Mouse (Mus musculus): ENCODE measurements at regions not wholly inside any gene's neighbourhood (a gene's known extent, or its start where the extent isn't known, plus 50 kb on each side); places are given as distances from the start of the nearest gene placed in this dataset.

DNA sequence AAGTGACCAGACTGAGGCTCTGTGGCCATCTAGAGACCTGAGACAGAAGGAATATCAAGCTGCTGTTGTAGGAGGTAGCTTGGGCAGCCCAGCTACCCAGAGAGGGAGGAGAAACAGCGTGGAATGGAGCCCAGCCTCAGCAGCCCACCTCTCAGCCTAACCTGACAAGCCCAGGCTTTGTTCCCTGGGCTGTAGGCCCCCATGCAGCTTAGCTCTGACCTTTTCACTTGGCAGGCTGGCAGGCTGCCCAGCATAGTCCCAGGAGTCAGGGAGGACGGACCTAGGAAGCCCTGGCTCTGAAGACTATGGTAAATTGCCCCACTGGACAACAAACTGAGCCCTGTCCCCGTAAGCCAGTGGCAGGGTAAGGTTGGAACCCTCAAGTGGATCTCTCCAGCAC, 141.8 kb upstream of the Csf3r start:
- peak; percentile 79 for DNase-seq

DNA sequence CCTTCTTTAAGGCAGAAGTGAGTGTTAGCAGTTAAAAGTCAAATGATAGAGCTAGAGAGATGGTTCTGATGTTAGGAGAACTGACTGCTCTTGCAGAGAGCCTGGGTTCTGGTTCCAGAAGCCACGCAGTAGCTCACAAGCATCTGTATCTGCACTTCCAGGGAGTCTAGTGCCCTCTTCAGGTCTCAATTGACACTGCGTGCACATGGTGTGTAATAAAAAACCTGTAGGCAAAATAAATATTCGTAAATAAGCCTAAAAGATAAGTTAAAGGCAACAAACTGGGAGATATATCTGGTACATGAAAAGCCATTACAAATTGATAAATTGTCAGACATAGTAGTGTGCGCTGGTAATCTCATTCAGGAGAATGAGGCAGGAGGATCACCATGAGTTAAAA, 133.8 kb upstream of the Csf3r start:
- DNase-seq, result no peak

DNA sequence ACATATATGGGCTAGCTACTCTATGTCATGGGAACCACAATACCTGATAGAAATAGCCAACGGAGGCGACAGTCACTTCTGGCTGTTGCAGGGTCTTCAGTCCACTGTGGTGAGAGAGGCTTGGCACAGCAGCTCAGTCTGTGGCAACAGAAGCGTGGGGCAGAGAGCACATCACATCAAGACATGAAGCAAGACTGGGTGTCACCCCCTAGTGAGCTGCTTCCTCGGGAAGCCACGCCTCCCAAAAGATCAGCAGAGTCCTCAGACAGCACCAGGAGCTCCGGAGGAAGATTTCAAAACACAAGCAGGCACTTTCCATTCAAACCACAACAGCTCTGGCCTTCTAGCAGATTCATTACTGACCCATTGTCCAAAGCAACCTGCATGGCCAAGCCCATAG, 131.2 kb upstream of the Csf3r start:
- DNase-seq, result no peak

DNA sequence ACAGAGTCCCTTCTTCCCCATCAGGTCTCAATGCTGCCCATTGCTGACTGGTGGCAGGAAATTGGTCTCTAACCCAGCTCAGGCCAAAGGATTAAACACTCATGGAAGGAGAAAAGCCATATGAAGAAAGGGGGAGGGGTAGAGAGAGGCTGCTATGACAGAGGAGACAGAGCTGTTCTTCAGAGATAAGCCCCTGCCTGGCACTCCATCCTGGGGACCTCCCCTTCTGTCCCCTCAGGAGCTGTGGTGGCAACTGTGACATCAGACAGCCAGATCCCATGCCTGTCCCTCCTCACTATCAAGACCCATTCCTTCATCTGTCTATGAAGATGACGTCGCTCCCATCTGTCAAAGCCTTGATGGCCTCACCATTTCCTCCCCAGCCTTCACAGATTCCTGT, 126.6 kb upstream of the Csf3r start:
- DNase-seq, result no peak

DNA sequence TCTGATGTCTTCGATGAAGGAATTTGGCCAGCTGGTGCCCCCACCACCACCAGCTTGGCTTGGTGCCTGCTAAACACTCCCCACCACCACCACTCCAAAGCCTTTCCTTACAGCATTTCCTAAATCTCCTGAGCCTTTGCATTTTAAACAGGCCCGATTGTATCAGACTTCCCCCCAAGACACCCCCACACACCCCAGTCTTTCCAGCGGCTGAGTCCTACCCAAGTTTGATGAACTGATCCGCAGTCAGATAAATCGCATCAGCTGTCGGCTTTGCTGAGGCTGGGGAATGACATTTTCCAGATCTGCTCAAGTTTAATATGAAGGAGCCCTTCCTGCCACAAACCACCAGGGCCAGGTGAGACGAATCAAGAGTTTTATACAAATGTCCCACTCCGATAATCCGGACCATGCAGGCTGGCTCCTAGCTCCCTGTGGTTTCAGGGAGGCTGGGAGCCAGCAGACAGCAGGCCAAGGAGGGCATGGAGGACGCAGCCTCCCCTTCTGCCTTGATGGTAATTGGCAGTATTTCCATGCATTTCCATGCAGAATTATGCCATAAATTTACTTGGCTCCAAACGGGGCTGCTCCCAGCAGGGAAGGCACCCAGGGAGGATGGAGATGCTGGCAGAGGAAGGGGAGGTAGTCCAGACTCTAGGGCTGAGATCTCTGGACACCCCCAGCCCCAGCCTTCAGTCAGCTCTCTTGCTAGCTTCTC, 125.6 kb upstream of the Csf3r start:
- no peak for DNase-seq

DNA sequence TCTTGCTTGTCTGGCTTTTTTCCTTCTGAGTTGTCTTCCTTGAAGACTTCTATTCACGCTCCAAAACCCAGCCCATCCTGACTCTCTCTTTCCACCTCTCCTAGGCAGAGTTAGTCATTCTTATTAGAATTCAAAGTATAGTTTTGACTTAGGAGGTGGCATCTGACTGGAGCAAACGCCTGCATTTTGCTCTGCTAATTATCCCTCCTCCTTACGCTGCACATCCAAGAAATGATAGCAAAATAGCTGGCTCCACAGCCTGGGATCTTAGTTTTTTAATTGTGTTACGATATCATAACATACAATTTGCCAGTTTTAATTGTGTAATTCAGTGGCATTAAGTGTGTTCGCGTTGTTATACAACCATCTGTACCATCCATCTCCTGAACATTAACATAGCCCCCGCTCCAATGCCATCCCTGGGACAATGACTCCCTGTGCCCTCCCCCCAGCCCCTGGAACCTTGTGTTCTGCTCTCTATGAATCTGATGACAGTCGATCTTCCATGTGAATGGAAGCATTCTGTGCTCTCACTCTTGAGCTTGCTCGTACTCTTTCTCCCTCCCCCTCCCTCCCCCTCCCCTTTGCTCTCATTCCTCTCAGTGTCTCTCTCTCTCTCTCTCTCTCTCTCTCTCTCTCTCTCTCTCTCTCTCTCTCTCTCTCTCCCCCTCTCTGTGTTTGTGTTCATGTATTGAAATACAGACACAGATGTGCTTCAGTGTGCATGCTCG, 122.6 kb upstream of the Csf3r start:
- DNase-seq, result no peak

DNA sequence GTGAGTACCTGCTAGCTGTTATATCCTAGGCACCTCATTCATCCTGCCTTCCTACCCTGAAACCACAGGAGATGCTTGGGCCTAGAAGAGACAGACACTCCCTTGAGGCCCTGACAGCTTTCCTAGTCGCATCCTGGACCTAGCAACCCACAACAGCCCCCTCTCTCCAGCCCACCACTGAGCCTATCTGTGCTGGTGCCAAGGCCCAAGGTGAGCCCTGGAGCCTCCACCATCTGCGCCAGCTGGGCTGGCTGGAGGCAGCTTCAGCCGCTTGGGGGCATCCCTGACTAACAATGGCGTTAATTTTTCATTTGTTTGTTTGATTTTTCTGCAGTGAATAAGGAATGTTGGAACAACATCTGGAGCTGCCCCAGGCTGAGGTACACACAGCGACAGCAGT, 118.1 kb upstream of the Csf3r start:
- DNase-seq, result no peak

DNA sequence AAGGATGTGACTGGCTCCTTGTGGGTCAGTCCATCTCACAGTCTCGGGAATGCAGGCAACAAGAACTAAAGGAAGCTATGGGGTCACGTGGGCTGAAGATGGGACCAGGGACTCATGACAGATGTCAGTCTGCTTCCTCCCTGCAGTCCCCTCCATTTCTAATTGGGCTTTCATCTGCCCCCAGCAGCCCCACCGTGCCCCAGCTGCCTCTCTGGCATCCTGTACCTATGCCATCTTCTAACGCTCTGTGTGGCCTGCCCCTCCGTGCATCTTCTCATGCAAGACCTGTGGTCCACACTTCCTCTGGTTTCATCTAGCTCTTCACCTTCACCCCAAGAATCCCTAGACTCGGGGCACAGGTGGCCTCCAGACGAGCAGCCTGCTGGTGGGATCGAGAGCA, 115.4 kb upstream of the Csf3r start:
- no peak for DNase-seq

DNA sequence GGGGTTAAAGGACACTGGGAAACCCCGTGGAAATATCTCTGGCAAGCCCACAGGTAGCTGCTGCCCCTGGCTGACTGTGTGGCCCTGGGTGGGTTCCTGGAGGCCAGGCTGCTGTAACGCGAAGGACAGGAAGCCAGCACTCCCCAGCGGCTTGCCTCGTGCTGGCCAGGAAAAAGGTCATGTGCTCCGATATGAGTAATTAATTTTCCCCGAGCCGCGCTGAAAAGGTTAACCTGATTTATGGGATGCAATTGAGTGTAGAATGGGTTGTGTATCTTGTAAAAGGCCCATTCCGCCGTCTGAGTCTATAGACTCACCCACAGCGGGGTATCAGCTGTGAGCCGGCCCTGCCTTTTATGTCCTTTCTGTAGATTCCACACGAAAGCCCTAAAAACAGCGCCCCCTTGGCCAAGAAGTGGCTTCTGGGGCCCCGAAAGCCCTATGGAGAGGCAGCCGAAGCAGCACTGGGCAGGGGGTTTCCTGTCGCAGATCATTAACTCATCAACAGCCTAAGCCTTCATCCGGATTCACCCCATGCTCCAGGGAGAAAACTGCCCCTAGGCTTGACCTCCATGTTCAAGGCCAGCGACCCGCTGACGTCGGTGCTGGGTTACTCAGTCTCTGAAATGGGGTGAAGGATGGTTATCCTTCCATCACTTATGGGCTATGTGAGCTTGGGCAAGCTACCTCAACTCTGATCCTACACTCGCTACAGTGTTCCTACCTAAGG, 112.6 kb upstream of the Csf3r start:
- DNase-seq, result peak; percentile 84

DNA sequence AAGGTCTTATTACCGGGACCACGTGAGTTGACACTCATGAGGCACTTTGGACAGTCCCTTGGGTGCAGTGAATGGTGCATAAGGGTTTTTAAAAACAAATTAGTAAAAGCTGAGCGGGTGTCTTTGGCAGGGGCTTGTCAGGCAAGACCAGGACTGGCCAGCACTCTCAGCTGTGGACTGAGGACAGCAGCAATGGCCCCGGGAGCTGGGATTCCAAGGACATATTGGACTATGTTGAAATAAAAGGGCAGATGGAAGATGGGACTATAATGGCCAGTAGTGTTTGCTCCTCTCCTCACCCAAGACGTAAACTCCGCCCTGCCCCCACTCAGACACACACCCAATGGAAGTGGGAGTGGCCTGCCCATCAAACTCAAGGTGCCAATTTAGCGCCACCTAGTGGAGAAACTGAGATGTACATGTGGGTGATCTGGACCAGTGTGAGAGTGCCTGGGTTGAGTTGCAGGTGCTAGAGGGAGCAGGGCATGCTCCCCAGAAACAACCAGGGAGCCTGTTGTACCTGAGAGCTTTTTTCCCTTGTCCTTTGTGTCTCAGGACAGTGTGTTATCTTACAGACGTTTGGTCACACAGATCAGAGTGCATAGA, 111.8 kb upstream of the Csf3r start:
- DNase-seq, result peak; percentile 90

DNA sequence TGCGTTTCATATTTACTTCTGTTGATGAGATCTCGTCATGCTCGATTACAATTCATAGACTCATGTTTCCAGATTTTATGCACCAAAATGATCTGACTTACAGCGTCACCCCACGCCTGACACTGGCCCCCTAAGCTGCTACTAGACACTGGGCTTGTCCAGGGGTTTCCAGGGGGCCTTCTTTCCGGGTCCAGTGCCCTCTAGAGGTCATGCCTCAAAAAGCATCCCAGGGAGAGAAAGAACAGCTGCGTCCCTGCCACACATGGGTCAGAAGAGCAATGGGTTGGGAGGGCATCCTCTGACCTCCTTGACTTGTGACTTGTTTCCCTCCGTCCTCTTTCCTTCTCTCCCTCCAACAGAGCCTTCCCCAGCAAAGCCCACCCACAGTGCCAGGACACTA, 109.2 kb upstream of the Csf3r start:
- DNase-seq, result no peak

DNA sequence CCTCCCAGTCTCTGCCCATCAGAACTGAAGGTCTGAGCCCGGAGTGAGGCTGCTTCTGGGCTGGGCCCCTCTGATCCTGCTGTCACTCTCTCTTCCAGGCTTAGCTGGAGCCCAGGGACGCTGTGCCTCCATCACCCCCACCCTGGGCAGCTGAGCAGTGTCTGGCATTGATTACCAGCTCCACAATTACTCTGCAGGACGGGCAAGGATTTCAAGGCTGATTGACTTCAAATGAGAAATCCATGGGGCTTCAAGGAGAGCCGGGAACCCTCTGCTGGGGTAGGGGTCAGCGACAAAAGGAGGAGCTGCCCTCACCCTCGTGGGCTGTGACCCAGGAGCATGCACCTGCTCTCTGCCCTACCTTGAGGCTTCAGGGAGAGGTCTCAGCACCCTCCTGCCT, 107.1 kb upstream of the Csf3r start:
- DNase-seq, result no peak

DNA sequence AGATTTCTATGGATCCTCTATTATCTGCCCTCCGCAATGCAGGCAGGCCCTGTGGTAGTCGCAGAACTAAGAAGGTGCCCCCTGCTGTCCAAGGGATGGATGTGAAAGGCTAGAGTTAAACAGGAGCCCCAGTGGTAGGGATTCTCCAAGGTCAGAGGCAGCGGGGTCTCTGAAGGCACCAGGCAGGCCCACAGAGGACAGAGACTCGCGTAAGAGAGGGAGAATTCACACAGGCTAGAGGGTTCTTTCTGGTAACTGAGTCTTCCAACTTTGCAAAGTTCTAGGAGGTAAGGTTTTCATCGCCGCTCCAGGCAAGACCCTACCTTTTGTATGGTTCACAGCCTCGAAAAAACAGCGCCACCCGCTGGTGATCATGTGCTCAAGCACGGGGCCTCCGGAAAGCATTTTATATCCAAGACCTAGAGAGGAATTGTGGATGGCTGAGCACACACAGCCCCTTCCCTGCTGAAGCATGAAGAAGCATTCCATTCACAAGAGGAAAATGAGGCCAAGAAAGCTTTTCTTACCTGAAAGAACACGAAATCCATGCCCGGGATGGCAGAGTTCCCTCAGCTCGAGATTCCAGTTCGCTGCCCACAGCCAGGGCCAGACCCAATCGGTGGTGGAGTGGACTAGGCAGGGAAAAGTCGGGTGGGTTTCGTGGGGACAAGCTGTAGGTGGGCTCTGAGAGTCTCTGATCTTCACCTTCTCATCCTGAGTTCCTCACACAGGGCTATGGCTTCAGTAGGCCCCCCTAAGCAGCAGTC, 102.6 kb upstream of the Csf3r start:
- DNase-seq, result peak; percentile 80

DNA sequence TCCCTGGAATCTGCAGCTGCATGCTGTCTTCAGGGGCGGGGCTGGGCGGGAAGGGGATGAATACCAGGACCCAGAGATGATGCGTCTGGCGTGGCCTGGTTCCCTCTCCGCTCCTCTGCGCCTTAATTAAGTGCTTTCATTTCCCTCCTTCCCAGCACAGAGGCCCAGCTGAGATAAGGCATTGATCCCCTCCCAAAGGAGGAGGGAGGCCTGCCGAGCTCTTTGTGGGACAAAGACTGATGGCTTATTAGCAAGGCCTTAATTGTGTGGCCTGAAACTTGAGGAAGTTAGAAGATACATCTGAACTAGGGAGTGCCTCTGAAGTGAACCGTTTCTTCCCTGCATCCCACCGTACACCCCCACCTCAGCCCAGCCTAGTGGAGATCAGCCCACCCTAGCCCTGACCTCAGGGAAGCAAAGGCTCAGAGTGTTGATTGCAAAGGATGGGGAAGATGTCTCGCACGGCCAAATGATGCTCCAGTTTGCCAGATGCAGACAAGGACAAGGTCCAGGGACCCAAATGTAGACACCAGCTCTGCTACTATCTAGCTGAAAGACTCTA, 102.0 kb upstream of the Csf3r start:
- no peak for DNase-seq

DNA sequence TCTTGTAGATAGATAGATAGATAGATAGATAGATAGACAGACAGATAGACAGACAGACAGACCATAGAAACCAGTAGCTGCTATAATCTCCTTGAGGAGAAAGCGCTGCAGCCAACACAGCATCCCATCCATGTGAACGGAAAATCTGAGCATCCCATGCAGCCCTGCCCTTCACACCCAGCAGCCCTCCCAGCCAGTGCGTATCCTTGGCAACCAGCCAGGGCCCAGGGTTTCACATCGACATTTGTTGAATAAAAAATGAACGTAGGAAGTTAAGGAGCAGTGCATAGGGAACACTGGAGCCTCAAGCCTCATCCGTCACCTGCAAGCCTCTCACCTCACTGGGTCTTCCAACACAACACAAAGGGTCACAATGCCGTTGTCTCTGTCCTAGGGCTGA, 101.1 kb upstream of the Csf3r start:
- DNase-seq, result peak; percentile 32

DNA sequence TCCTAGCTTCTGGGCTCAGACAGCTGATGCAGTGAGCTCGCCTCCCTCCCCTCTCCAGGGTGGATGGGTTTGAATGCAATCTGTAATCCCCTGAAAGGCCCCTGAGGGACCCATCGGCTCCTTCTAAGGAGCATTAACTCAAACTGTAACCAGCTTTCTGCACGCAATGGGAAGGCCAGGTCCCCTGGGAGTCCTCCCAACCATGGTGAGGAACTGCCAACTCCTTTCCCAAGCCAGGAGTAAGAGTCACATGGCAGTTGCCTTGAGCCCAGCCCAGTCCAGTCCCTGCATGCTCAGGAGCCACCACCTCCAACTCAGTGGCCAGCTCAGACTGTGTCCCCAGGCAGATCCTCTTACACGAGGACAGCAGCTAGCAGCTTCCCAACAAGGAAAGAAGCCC, 96.2 kb upstream of the Csf3r start:
- DNase-seq, result peak; percentile 54

DNA sequence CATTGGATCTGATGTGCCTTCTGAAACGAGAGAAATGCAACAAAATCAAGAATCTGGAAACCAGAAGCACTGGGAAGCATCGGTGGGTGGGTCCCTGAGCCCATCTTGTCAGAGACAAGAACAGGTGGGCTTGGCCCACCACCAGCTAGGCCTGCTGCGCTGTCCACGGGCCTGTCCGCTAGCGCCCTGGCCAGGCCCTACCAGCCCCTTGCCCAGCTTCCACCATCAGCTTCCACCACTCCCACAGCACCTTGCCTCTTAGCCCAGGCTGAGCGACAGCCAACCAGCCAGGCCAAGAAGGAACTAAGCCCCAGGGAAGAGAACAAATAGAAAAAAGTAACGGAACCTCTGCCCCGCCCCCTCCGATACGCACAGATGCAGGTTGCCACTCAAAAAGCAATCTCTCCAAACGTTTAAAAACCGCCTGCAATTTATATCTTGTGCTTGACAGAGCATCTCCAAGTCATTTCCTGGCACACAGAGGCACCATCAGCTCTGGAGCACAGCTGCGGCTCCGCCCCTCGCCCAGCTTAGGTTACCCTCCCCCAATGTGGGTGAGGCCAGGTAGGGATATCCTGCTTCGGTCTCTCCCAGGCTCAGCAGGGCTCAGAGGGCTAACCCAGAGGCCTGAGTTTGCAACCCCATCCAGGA, 95.1 kb upstream of the Csf3r start:
- no peak for DNase-seq

DNA sequence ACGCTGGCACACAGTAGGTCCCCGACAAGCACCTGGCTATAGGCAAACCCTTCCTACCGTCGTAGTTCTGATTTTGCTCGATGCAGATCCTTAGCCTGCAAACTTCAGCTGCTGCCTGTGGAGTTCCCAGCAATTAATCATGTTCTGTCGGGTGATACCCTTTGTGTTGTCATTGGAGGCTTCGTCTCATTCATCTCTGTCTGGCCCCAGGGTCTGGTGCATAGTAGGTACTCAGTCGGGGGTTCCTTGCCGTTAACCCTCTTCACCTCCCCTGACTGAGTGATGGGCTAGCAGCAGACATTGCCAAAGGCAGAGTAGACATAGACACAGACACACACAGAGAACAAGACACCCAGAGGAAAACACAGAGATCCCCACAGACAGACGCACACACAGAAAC, 93.6 kb upstream of the Csf3r start:
- no peak for DNase-seq

DNA sequence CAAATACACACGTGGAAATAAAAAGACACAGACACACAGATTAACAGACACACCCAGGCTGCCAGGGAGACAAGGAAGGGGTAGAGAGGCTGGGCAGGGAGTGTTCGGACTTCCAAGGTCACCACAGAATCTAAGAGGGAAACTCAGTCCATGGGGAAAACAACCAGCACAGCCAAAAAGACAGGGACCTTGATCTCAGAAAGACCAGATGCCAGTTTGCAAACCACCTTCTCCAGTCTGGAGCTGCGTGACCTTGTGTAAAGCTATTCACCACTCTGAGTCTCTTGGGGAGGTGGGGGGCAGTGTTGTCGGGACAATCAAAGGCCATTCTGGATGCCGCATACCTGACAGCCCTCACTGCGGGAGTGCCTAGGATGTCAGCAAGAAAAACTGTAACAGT, 93.0 kb upstream of the Csf3r start:
- DNase-seq, result peak; percentile 39

DNA sequence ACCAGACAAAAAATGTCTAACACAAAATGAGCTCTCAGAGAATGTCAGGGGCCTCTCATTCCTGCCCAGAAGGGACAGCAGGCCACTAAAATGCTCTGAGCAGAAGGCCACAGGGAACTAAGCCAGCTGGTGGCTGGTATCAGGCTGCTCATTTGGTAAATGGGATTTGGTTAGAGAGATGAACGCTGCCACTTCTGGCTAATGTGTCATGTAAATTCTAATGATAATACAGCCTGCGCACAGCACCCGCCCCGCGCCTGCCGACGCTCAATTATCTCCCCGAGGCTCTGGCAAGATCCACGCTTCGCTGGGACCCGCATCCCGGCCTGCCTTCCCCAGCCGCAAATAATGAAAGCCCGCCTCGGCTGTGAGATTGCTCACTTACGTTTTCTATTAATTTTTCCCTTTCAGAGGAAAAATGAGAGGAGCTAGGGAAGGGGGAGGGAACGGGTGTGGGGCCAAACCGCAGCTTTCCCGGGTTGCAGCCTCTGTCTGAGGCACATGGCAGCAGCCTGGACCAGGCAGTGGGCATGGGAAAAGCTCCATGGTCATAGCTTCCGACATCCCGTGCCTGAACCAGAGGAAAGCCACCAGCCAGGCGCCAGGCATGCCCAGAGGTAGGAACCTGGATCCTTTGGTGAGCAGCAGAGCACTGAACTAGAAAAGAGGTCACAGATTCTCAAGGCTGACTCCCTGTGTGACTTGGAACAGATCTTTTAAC, 92.2 kb upstream of the Csf3r start:
- DNase-seq, result no peak

DNA sequence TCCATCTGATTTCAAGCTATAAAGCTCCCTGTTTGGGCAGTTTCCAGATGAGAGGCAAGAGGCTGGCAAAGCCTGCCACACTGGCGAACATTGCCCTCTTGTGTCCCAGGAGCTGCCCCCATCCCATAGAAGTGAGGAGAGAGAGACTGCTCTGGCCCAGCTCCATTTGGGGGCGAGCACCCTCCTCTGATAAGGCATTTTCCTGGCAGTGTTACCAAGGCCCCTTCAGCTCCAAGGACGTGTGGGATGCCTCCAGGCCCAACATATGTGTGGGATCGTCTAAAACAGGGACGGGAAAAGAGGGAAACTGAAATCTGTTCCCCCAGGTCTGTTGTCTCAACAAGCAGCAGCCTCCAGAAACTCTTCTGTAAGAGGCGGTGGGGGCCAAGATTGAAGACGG, 88.0 kb upstream of the Csf3r start:
- DNase-seq, result no peak
